Mouse (Mus musculus) thymus, postnatal 10 days (tissue): ENCODE measurements around the gene Fbxw26.
"Not testable (repeated sequence)": the region's sequence is repeated elsewhere in the genome, so short reads cannot be mapped to it uniquely, and the experiment has no call there.

Experiments used
- DNase-seq, 2 experiments: peaks; one replicate each; pipeline ENCODE4 v3.0.0; 2021; ENCODE audit warnings: low spot score in 2 of 2

The Fbxw26 gene

DNA sequence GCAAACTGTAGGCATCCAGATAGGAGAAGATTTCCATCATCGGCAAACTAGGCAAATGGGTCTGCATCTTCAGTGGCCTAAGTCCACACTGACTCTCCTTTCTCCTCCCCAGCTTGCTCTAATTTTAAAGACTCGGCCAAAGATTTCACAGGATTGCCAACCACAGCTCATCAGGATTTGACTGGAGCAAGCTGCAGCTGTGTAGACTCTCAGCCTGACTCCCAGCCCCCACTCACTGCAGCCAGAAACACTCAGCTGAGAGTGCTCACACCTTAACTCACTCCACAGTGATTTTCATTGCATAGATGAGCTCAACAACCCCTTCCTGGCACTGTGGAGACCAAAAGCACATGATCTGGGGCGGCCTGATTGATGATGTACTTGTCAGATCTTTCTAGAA is at the start of gene Fbxw26:
Fbxw26 (minus strand) TSS at position 101 of the 400 bp plus-strand sequence.
- DNase-seq: not testable (repeated sequence)

DNA sequence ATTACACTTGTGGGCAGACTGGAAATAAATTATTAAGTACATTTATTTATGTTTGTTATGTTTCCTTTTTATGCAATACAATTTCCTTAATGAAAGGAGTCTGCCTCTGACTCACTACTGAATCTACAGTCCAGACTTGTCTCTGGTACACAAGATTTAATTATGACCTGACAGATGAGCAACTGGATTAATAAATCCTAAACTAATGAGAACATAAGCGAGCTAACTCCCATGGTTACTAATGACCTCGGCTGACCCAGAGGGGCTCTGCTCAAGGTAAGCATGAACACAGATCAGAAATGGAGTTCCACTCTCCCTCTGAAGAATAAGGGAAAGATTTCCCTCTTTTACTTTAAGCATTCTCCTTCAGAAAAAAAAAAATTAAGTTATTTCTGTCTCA is 49.3 kb upstream of the Fbxw26 start:
- DNase-seq: no peak

DNA sequence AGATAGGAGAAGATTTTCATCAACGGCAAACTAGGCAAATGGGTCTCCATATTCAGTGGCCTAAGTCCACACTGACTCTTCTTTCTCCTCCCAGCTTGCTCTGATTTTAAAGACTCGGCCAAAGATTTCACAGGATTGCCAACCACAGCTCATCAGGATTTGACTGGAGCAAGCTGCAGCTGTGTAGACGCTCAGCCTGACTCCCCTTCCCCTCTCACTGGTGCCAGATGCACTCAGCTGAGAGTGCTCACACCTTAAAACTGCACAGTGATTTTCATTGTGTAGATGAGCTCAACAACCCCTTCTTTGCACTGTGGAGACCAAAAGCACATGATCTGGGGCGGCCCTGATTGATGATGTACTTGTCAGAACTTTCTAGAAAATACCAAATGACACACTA is 44.7 kb upstream of the Fbxw26 start, which contains the start of gene Fbxw27:
Fbxw27 (minus strand) TSS at position 101 of the 400 bp plus-strand sequence.
- not testable (repeated sequence) for DNase-seq

DNA sequence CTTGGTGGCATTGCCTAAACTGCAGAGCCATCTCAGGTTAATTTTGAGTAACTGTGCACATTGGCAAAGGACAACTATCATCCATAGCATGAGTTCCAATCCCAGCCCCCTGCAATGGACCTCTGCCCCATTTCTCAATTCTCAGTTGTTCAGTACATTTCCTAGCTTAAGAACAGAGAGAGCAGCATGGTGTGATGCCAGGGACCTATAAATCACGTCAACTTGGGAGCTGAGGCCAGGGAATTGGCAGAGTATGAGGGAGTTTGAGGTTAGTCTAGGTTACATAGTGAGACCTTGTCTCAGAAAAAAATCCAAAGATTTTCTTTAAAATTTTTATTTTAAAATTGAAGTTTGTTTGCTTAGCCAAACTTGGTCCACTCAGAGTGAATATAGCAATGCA is 21.0 kb upstream of the Fbxw26 start:
- not testable (repeated sequence) for DNase-seq

DNA sequence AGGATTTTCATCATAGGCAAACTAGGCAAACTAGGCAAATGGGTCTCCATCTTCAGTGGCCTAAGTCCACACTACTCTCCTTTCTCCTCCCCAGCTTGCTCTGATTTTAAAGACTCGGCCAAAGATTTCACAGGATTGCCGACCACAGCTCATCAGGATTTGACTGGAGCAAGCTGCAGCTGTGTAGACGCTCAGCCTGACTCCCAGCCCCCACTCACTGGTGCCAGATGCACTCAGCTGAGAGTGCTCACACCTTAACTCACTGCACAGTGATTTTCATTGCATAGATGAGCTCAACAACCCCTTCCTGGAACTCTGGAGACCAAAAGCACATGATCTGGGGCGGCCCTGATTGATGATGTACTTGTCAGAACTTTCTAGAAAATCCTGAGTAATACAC is 43.3 kb downstream of the Fbxw26 start, which contains the start of gene Fbxw18:
Fbxw18 (minus strand) TSS at position 101 of the 400 bp plus-strand sequence.
- not testable (repeated sequence) for DNase-seq

DNA sequence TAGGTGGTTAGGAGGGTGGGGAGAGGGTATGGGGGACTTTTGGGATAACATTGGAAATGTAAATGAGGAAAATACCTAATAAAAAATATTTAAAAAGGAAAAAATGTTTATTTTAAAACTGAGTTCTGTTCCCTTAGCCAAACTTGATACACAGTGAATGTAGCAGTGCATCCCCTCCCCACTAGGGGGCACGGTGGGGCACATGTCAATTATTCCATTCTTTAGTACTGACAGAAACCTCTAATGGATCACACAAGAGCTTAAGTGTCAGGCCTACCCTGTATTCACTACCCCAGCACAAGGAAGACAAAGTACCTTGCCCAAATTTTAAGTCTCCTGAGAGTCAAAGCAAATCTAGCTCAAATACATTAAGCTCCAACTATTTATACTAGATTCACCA is 60.6 kb downstream of the Fbxw26 start:
- peak in 1 of 2 experiments; percentile 23 for DNase-seq
